Mouse (Mus musculus): ENCODE data around the gene Hus1b.

- TF ChIP-seq CTCF (IDR thresholded peaks at IDR 0.05; ENCODE audit: extremely low read depth, insufficient read length, insufficient replicate concordance, low read depth, low read length) = no peak
- no peak for TF ChIP-seq POLR2A (IDR thresholded peaks at IDR 0.05; ENCODE audit: low read depth, low read length)
Observed at GRCm38 (mm10) chr13:30932972-30933371, 14.6 kb downstream of the Hus1b start.
